Mouse (Mus musculus) embryo, embryonic 11 days (tissue): ENCODE measurements at regions not wholly inside any gene's neighbourhood (a gene's known extent, or its start where the extent isn't known, plus 50 kb on each side); places are given as distances from the start of the nearest gene placed in this dataset.
"Not testable (repeated sequence)": the region's sequence is repeated elsewhere in the genome, so short reads cannot be mapped to it uniquely, and the experiment has no call there.

Experiments
- DNase-seq: peaks from one replicate; pipeline ENCODE4 v3.0.0-alpha.2; 2015

GRCm38 (mm10) chr2:55182416-55182815 lies 253.4 kb upstream of the Kcnj3 start:
- no peak for DNase-seq

DNA sequence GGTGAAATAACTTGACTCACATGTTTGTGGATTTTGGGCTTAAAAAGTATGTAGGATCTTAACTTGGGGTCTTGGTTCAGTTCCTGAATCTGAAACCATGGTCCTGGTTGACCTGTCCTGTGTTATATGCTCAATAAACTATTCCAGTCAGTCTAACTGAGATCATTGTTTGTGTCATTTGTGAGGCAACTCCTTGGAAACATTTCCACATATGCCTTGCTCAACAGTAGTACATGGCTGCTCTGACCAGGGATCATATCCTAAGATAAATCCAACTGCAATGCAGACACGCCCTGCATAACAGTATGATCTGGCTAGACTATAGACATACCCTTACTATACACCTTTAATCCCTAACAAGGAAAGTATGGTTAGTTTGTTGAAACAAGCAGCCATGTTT lies 228.9 kb upstream of the Kcnj3 start:
- DNase-seq, result no peak

DNA sequence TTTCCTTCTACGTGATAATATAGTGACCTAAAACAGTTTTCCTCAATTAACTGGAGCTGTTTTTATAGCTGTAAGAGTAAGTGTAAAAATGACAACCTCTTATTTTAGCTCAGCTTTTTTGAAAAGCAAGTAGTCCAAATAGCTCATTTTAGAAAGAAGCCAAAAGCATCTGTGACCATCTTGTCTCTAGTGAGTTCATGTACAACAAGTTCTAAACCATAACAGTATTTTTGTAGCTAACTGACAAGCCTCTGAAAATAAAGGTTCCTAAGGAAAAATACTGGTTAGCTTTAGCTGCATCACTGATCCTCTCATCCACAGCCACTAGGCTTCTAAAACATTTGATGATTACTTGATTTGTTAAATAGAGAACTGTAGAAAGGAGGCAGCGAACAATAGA lies 227.2 kb upstream of the Kcnj3 start:
- DNase-seq, result no peak

DNA sequence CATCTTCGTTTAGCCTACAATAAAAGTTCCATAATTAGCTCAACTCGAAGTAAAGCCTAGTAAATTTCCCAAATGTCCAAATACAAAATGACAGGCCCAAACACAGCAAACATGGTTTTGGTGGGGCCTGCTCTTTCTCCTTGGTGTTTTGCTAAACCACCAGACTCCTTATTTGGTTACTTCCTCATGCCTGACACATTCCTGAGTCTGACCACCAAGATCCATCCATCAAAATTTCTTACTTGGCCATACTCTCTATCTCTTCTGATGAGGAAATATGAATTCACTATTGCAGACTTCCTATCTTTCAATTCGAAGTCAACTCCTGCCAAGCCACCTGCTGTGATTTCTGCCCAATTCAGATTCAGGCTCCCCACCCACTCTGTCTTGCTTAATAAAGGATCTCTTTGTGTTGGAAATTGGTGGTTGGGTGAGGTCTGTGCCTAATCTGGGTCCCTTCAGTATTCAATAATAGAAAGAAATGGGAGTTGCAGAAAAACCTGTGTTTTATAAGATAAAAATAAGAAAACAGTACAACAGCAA lies 225.9 kb upstream of the Kcnj3 start:
- DNase-seq, result no peak

DNA sequence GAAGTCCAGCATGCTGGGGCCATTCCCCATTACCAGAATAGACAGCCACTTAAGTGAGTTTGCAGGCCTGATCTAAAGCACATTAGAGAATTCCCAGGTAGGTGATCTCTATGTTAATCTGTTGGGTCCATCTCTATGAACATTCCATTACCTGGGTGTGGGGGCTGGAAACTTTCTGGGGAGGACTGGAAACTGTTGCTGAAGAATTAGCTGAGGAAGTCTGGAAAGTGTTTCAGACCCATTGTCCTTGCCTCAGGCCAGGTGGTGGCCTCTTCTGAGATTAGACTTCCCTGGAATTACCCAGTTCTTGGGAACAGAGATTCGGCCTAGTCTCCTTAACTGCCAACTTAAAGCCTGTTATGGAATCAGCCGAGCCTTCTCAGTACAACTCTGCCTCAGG lies 224.5 kb upstream of the Kcnj3 start:
- no peak for DNase-seq

- no peak for DNase-seq
Measured at GRCm38 (mm10) chr2:55222046-55222445, 213.7 kb upstream of the Kcnj3 start.

DNA sequence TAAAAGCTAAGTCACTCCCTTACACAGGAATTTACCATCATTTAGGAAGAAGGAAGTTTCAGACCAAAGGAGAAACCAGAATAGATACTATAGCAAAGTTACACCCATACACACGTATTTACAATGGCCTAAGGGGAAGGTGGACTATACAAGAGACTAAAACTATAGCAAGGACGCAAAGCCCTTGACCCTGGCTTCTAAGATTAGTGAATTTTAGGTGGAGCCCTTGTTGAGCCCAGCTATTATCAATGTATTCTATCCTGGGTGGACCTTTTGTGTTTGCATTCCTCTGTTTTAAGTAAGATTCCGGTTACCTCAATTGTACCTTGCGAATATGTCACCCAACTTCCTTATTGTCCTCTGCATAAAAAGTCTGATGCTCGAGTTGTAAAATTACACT lies 213.0 kb upstream of the Kcnj3 start:
- not testable (repeated sequence) for DNase-seq

DNA sequence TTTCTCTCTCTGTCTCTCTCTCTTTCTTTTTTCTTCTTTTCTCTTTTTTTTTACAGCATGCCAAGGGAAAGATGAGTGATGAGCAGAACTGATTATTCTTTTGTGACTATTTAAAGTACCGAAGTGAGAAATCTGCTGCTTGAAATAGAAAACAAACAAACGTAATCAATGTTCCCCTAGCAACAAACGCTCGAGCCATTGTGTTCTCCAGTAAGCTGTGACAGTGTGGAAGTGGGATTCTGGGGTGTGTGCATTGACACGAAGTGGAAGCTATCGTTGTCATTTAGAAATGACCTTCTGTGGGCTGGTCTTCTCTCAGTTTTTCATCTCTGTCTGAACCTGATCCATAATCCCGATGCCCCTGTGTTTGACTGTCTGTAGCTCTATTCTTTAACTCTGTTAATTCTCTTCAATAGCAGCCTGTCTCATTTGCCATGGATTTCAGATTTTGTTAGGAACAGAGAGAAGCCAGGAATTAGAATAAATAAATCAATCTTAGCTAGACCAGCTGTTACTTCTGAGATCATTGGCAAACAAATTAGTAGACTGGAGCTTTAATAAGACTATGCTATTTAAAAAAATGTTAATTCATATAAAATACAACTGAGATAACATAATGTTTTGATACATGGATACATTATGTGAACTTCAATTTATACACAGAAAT lies 207.5 kb upstream of the Kcnj3 start:
- DNase-seq, result no peak

DNA sequence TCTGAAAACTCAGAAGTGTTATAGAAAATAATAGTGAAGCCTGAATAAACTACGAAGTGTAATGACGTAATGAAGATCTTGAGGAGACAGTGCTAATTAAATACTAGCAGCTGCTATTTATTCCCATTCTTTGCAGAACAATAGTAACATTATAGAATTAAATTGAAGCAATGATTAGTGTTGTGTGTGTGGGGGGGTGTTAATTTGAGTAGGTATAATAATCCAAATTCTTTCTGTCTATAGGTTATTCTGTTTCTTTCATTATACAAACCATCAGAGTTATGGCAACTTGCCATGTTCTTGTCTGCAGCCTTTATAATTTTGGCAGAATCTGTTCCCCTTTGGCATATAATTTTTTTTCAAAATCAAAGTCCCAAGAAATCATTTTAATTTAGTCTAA lies 203.9 kb upstream of the Kcnj3 start:
- no peak for DNase-seq

- DNase-seq, result no peak
Measured at GRCm38 (mm10) chr2:55253134-55253533, 182.6 kb upstream of the Kcnj3 start.

DNA sequence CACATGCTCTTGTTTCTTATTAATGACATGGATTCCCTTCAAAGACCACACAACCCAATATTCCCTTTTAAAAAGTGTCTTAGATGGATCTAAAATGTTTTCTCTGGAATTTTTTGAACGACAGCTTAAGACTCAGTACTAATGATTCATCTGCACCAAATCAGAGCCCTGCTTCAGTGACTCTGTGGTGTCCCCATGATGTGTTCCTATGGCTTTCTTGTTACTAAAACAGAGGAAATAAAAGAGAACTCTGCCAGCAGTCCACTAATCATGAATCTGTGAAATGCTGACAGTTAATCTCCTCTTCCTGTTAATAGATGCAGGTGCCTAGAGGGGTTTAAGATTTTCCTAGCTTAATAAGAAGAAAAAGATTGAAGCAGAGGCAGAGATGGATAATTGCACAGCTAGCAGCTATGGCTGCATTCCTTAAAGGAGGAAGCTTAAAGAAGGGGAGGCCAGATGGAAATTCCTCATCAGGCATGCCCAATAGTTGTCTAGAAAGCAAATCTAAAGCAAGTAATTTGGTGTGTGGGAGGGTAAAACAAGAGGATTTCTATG lies 173.0 kb upstream of the Kcnj3 start:
- DNase-seq, result no peak

- DNase-seq, result no peak
Measured at GRCm38 (mm10) chr2:55263847-55264449, 171.8 kb upstream of the Kcnj3 start.

DNA sequence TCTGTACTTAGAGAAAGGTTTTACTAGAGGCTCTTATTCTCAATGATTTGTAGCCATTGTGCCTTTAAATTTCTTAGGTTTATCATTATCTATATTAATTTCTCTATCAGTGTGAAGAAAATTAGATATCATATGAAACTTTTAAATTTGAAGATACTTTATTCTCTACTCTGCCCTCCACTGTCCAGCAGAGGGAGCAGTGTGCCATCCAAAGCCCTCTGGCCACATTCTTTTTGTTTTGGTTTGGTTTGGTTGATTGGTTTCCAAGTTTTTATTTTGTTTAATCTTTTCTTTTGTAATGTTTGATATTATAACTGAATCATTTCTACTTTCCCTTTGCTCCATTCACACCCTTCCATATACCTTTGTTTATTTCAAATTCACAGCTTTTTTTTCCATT lies 129.4 kb upstream of the Kcnj3 start:
- peak; percentile 36 for DNase-seq

GRCm38 (mm10) chr2:55315627-55316026 lies 120.1 kb upstream of the Kcnj3 start:
- no peak for DNase-seq

GRCm38 (mm10) chr2:55354061-55354460 lies 81.7 kb upstream of the Kcnj3 start:
- DNase-seq, result not testable (repeated sequence)
